Mouse (Mus musculus): ENCODE measurements around the gene Sept8.
A peak's percentile ranks its signal among the peaks of the same experiment; 100 is the strongest.

Sept8 gene

DNA sequence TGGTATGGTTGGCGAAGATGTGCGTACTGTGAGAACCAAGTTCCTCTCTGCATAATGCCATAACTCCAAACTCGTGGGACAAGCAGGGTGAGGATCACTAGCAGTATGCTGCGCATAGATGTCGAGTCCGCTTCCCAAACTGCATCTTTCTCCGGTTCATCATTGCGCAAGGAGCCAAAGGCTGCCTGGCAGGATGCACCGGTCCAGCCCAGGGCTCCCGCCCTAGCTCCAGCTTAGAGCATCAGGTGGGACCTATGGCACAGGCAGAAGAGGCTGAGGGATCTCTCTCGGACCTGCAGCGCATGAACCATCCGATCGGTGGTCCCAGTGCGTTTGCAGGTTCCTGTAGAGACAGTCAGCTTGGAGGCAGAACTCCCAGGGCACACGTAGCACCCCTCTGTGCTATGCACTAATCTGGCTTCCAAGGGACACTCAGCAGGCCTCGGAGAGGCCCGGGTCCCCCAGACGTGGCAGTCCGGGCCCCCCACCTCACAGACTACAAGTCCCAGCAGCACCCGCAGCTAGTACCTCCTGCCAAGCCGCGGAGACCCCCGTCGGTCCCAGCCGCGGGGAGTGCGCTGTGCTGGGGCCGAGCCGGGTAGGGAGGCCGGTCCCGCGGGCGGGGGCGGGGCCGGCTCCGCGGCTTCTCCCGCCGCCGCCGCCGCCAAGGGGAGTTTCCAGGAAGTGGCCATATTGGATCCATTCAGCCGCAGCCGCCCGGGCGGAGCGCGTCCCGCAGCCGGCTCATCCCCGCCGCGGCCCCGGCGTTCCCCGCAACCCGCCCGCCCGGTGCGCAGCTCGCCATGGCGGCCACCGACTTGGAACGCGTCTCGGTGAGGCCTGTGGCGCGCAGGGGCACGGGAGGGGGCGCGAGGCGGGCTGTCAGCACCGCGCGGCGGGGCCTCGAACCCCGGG lies at the start of gene Sept8:
Gene Sept8 (plus strand): TSS at position 51 of the 915 bp plus-strand sequence.
- peak; percentile 69 for DNase-seq (ENCODE audit: extremely low spot score)

DNA sequence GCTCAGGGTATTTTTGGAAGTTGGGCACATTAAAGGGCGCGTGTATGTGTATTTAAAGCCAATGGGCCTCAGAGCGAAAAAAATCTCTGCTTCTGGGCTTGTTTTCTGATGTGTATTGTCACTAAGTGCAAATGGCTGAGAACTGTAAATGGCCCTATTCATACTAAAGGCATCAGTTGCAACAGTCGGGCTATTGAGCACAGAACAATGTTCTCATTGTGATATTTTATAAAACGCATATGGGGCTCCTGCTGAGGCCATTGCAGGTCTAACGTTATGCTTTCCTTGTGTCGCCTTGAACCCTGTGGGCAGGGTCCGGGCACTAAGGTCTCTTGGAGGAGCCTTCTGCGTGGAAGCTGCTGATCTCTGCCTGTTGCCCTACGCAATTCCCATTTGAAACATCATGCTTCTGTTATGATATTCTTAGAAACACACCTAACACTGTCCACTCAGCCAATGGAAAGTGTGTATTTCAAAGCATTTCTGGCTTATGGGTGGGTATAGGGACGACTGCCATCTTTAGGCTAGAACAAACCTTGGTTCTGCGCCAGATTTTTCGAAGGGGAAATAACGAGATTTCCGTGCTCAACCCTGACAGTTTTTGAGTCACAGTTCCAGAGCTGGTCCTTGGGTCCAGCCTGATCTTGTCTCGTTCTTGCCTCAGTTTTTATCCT lies 49.6 kb upstream of the Sept8 start:
- peak; percentile 39 for DNase-seq (ENCODE audit: extremely low spot score)

GRCm38 (mm10) chr11:53469968-53470695 lies 48.9 kb upstream of the Sept8 start, which contains the start of gene Gm9837:
TSS of gene Gm9837 (minus strand) at chr11:53470479.
- DNase-seq (ENCODE audit: extremely low spot score): peak; percentile 88

- no peak for DNase-seq (ENCODE audit: extremely low spot score)
These were observed 46.3 kb upstream of the Sept8 start for GRCm38 (mm10) chr11:53472709-53473108.

GRCm38 (mm10) chr11:53475620-53476019 lies 43.4 kb upstream of the Sept8 start:
- DNase-seq (ENCODE audit: extremely low spot score): no peak

GRCm38 (mm10) chr11:53477833-53478232 lies 41.2 kb upstream of the Sept8 start:
- DNase-seq (ENCODE audit: extremely low spot score): no peak

GRCm38 (mm10) chr11:53478383-53479170 lies 40.5 kb upstream of the Sept8 start:
- DNase-seq (ENCODE audit: extremely low spot score): peak; percentile 56

DNA sequence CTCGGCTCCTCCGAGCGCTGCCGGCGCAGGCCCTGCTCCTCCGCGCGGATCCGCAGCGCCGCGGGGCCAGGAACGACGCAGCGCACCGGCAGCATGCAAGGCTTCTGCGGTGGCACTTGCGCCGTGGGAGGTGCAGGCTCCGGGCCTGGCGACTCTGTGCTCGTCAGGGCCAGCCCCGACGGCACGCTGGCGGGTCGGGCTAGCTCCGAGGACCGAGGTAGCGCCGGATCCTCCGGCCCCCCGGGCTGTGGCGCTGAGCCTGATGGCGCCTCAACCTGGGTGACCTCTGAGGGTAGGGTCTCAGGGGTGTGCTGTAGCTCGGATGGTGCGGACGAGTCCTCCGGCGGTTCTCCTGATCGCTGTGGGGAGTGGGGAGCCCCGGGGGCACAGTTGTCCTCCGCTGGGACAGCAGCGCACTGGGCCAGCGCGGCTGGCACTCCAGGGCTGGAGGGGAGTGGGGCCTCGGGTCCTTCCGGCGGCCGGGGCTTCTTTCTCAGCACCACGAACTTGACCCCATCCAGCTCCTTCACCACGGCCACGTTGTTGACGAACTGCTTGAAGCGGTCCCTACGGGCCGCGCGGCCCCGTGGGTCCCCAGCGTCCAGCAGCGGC lies 39.8 kb upstream of the Sept8 start:
- DNase-seq (ENCODE audit: extremely low spot score): no peak

DNA sequence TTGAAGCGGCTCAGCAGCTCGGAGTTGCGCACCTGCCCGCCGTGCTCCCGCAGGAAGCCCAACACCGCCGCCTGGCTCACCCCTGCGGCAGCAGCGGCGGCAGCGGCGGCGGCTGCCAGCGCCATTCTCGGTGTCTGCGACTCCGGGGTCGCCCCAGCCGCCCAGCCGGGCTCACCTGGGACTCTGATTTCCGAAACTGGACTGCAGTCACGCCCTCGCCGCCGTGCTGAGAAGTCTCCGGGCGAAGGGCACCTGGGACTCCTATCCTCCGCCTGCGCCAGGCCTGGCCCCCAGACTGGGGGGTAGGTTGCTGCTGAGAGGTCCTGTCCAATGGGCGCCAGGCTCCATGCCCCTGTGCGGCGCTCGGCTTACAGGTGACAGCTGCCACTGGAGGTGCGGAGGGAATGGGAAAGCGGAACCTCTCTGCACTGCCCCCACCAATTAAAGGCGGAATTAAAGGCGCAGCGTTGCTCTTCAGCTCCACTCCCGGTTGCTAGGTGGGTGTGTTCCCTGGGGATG lies 39.2 kb upstream of the Sept8 start, which contains the start of the genes Gm9945 and Sowaha:
Gene Gm9945 (plus strand): TSS at position 384 of the 519 bp plus-strand sequence.
Gene Sowaha (minus strand): TSS at position 492 of the 519 bp plus-strand sequence.
- no peak for DNase-seq (ENCODE audit: extremely low spot score)

DNA sequence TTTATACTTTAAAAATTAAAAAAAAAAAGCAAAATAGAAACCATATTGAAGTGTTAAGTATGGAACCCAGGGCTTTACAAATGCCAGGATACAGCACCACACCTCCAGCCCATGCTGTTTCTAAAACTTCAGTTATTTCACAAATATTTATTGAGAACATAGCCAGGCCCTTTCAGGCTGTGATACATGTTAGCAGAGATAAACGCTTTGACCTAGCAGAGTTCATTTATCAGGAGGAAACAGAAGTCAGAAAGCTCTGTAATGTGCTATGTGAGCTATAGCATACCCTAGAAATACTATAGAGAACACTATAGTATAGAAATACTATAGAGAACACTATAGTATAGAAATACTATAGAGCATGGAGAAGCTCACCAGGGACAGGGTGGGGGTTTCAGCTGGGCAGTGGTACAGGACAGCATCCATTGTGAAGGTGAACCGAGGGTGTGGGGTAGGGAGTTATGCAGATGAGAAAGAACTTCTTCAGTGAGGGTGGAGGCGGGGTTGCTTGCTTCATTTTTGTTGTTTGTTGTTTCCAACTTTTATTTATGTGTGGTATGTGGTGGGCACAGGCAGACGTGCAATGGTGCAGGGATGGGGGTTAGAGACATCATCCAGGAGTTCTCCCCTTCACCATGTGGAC lies 37.8 kb upstream of the Sept8 start:
- DNase-seq (ENCODE audit: extremely low spot score): no peak

GRCm38 (mm10) chr11:53483159-53483891 lies 35.7 kb upstream of the Sept8 start:
- no peak for DNase-seq (ENCODE audit: extremely low spot score)

DNA sequence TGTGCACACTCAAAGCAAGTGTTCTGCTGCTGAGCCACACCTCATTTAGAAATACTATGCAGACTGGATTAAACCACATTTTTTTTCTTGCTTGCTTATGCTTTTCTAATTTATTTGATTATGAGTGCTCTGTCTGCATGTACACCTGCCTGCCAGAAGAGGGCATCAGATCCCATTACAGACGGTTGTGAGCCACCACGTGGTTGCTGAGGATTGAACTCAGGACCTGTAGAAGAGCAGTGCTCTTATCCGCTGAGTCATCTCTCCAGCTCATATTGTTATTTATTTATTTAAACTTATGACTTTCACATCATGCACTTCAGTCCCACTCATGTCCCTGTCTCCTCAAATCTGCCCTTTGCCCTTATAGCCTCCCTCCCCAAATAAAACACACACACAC lies 33.3 kb upstream of the Sept8 start:
- no peak for DNase-seq (ENCODE audit: extremely low spot score)

- DNase-seq (ENCODE audit: extremely low spot score): no peak
These were observed 32.7 kb upstream of the Sept8 start for GRCm38 (mm10) chr11:53486351-53486750.

DNA sequence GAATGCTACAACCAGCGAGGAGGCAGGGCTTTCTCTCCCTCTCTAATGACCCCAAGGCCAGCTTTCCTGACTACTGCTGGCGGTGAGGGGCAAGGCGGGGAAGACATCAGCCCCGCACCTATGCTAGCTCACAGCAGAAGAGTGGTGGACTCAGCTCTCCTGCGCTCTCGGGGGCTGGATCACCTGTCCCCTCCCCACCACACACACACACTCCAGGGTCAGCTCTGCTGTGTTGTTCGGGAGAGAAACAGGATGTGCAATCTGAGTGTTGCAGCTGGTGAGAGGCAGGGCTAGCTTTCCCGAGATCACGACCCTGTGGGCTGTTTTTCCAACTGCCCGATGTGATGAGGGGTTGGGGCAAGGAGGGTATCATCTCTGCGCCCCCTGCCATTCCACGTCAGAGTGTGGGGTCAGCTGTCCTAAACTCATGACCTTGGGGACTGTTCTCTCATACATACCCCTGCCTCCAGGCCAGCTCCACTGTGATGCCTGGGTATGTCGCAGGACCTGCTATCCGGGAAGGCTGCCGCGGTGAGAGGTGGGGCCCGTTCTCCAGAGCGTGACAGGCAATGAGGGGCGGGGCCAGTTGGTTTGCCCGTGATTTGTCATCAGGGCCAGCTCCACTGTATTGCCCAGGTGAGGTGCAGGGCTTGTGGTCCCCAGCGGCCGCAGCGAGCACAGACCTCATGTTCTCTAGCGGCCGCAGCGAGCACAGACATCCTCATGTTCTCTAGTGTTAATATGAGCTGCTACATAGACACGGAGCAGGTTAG lies 32.0 kb upstream of the Sept8 start:
- DNase-seq (ENCODE audit: extremely low spot score): no peak

- DNase-seq (ENCODE audit: extremely low spot score): no peak
These were observed 30.1 kb upstream of the Sept8 start for GRCm38 (mm10) chr11:53489007-53489406.

- no peak for DNase-seq (ENCODE audit: extremely low spot score)
These were observed 29.6 kb upstream of the Sept8 start for GRCm38 (mm10) chr11:53489421-53489820.

GRCm38 (mm10) chr11:53491954-53492401 lies 27.1 kb upstream of the Sept8 start:
- peak; percentile 46 for DNase-seq (ENCODE audit: extremely low spot score)

GRCm38 (mm10) chr11:53493243-53493955 lies 25.7 kb upstream of the Sept8 start:
- peak; percentile 72 for DNase-seq (ENCODE audit: extremely low spot score)
